In the genomic region with DNA sequence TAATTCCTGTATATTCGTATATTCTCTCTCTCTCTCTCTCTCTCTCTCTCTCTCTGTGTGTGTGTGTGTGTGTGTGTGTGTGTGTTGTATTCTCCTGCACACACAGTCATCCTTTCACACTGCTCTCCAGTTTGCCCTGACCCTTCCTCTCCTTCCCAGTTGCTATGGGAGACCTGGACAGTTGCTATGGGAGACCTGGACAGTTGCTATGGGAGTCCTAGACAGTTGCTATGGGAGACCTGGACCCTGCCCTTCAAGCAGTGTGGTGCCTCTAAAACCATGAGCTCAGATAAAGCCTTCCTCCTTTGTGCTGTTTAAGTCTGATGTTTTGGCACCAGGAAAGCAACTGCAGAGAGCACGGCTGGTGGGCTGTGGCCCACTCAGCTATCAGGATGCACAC, we compare ENCODE assay signal across 22 mouse cellular contexts. TPM values are rescaled to one million over a fixed set of nuclear protein-coding genes. Genes with fewer than 3 reads are reported as not detected.
A peak's percentile ranks its signal among the peaks of the same experiment; 100 is the strongest.
DNase-seq lines count a peak whose midpoint lies in the region; ATAC-seq lines count a peak whose summit lies in the region.
"Had no signal": no experiment of that assay in that cellular context is flagged by ENCODE, and none has a peak within 500 bp of the region (broad histone marks: within the 10 kb centered on the region; RNA-seq: fewer than 3 reads in every experiment).

No protein-coding gene starts in this region.

- H3K27me3 ChIP-seq in hindbrain, embryonic 11.5 days (ENCODE audit: control insufficient read depth, insufficient read depth, low read length) = no peaks in the 10 kb centered on the region
- H3K27me3 ChIP-seq in hindbrain, embryonic 13.5 days = no peaks in the 10 kb centered on the region
- H3K27me3 ChIP-seq in forebrain, embryonic 13.5 days = no peaks in the 10 kb centered on the region
- peaks cover 3% of the 10 kb centered on the region; the same call in 1 of the 2 replicates for H3K27me3 ChIP-seq in midbrain, embryonic 12.5 days
- H3K27me3 ChIP-seq: limb, embryonic 13.5 days; Patski had no signal

- ATAC-seq in hindbrain, embryonic 11.5 days (ENCODE audit: low FRiP score) = peak; percentile 73
- no peak for ATAC-seq in hindbrain, embryonic 13.5 days (ENCODE audit: low FRiP score)
- peak; percentile 68 for ATAC-seq in forebrain, embryonic 13.5 days
- ATAC-seq in midbrain, embryonic 12.5 days (ENCODE audit: low FRiP score, low read depth) = peak; percentile 75
- ATAC-seq: intestine, embryonic 16.5 days; Patski had no signal

- intact Hi-C loops in left cerebral cortex, postnatal 36 days (cut with DNase I) = no loop called here

- DNase-seq in hindbrain, embryonic 11.5 days (ENCODE audit: low spot score) = peak; percentile 51
- peak; percentile 59 for DNase-seq in ZHBTc4 (ENCODE audit: low read depth, low spot score)
- DNase-seq in left cerebral cortex, postnatal 36 days (ENCODE audit: low spot score in 2 of 2) = no peak
- DNase-seq in right cerebral cortex, adult 2 months (ENCODE audit: low spot score in 2 of 2) = no peak
- no peak for DNase-seq in layer of hippocampus, postnatal 10 days (ENCODE audit: low spot score in 2 of 2)
- DNase-seq: cerebellum, postnatal 10 days; heart, postnatal 36 days; right cerebral cortex, postnatal 25 days; thymus, postnatal 25 days had no signal

- H3K4me3 ChIP-seq in hindbrain, embryonic 11.5 days (ENCODE audit: low read depth, low read length) = no peak overlapping the region
- no peak overlapping the region for H3K4me3 ChIP-seq in hindbrain, embryonic 13.5 days
- no peak overlapping the region for H3K4me3 ChIP-seq in forebrain, embryonic 13.5 days
- no peak overlapping the region for H3K4me3 ChIP-seq in midbrain, embryonic 12.5 days
- H3K4me3 ChIP-seq: erythroblast, embryonic 14.5 days; left cerebral cortex, adult 2 months; limb, embryonic 13.5 days had no signal

- no peak overlapping the region for H3K4me2 ChIP-seq in hindbrain, embryonic 11.5 days (replicated peaks; ENCODE audit: low read depth, low read length)
- no peak overlapping the region for H3K4me2 ChIP-seq in hindbrain, embryonic 13.5 days
- no peak overlapping the region for H3K4me2 ChIP-seq in forebrain, embryonic 13.5 days
- H3K4me2 ChIP-seq in midbrain, embryonic 12.5 days (replicated peaks) = no peak overlapping the region
- H3K4me2 ChIP-seq: heart, embryonic 11.5 days; limb, embryonic 13.5 days had no signal

- no peaks in the 10 kb centered on the region for H3K9me3 ChIP-seq in hindbrain, embryonic 11.5 days (ENCODE audit: control insufficient read depth, low read length)
- no peaks in the 10 kb centered on the region for H3K9me3 ChIP-seq in hindbrain, embryonic 13.5 days
- peaks cover 5% of the 10 kb centered on the region for H3K9me3 ChIP-seq in forebrain, embryonic 13.5 days (replicated peaks)
- peaks cover 3% of the 10 kb centered on the region; the same call in 1 of the 2 replicates for H3K9me3 ChIP-seq in midbrain, embryonic 12.5 days
- H3K9me3 ChIP-seq: limb, embryonic 13.5 days had no signal

- H3K4me1 ChIP-seq in hindbrain, embryonic 11.5 days (replicated peaks; ENCODE audit: control insufficient read depth, insufficient read depth, low read length) = no peaks in the 10 kb centered on the region
- H3K4me1 ChIP-seq in hindbrain, embryonic 13.5 days (replicated peaks) = no peaks in the 10 kb centered on the region
- peaks cover 6% of the 10 kb centered on the region; the same call in 1 of the 2 replicates for H3K4me1 ChIP-seq in forebrain, embryonic 13.5 days
- H3K4me1 ChIP-seq in midbrain, embryonic 12.5 days = peaks cover 6% of the 10 kb centered on the region; the same call in 1 of the 2 replicates
- H3K4me1 ChIP-seq: limb, embryonic 13.5 days had no signal

- H3K36me3 ChIP-seq in hindbrain, embryonic 11.5 days (ENCODE audit: control insufficient read depth, insufficient read depth, low read length) = no peaks in the 10 kb centered on the region
- no peaks in the 10 kb centered on the region for H3K36me3 ChIP-seq in hindbrain, embryonic 13.5 days
- H3K36me3 ChIP-seq in forebrain, embryonic 13.5 days (ENCODE audit: poor library complexity, severe bottlenecking) = peaks cover 5% of the 10 kb centered on the region; the same call in 1 of the 2 replicates
- H3K36me3 ChIP-seq in midbrain, embryonic 12.5 days = no peaks in the 10 kb centered on the region

- H3K9ac ChIP-seq in hindbrain, embryonic 11.5 days (ENCODE audit: low read depth, low read length) = no peak overlapping the region
- no peak overlapping the region for H3K9ac ChIP-seq in hindbrain, embryonic 13.5 days
- no peak overlapping the region for H3K9ac ChIP-seq in forebrain, embryonic 13.5 days
- H3K9ac ChIP-seq in midbrain, embryonic 12.5 days (replicated peaks) = no peak overlapping the region
- H3K9ac ChIP-seq: limb, embryonic 13.5 days; liver, embryonic 14.5 days had no signal

- H3K27ac ChIP-seq in hindbrain, embryonic 11.5 days (ENCODE audit: low read depth, low read length) = no peak overlapping the region
- no peak overlapping the region for H3K27ac ChIP-seq in hindbrain, embryonic 13.5 days
- H3K27ac ChIP-seq in forebrain, embryonic 13.5 days = no peak overlapping the region
- H3K27ac ChIP-seq in midbrain, embryonic 12.5 days (replicated peaks) = no peak overlapping the region
- H3K27ac ChIP-seq: left cerebral cortex, adult 2 months; limb, embryonic 13.5 days; liver, embryonic 14.5 days; stomach, postnatal 0 days had no signal

- 45% methylated on average over 2 of the region's 2 CpGs for WGBS in hindbrain, embryonic 11.5 days
- WGBS in hindbrain, embryonic 13.5 days = 34% methylated on average over 2 of the region's 2 CpGs
- 33% methylated on average over 2 of the region's 2 CpGs for WGBS in forebrain, embryonic 13.5 days
- 42% methylated on average over 2 of the region's 2 CpGs for WGBS in midbrain, embryonic 12.5 days

RNA-seq across cellular contexts. Expression of gene Slc9b2, which starts 6.2 kb away (rescaled TPM):
- polyA plus RNA-seq in hindbrain, embryonic 11.5 days (2014; fragmentation: Nextera tagmentation; extraction: Ambion mirVana) = 1.1 and 1.9 TPM in 2 replicates
- polyA plus RNA-seq in hindbrain, embryonic 13.5 days (2015; fragmentation: Nextera tagmentation; extraction: Ambion mirVana) = 1.1 and 1.4 TPM in 2 replicates
- 0.83 and 1.2 TPM in 2 replicates for polyA plus RNA-seq in forebrain, embryonic 13.5 days (2015; fragmentation: Nextera tagmentation; extraction: Ambion mirVana)
- polyA plus RNA-seq in midbrain, embryonic 12.5 days (2016; fragmentation: Nextera tagmentation; extraction: Ambion mirVana) = 0.98 and 1.3 TPM in 2 replicates
- total RNA-seq in left cerebral cortex, postnatal 36 days (2021) = 1 to 10 TPM; 3.0 to 3.9 TPM
- total RNA-seq in layer of hippocampus, postnatal 10 days (2021) = 1 to 10 TPM; 4.5 to 5.2 TPM
- total RNA-seq: megakaryocyte, adult 5-6 weeks had no signal
- polyA plus RNA-seq: erythroblast, embryonic 14.5 days; Patski had no signal

RNA-seq across cellular contexts. Expression of gene Bdh2, which starts 32.7 kb away (rescaled TPM):
- polyA plus RNA-seq in hindbrain, embryonic 11.5 days (2014; fragmentation: Nextera tagmentation; extraction: Ambion mirVana) = 5.1 and 5.2 TPM in 2 replicates
- 5.8 TPM in 2 replicates for polyA plus RNA-seq in hindbrain, embryonic 13.5 days (2015; fragmentation: Nextera tagmentation; extraction: Ambion mirVana)
- polyA plus RNA-seq in forebrain, embryonic 13.5 days (2015; fragmentation: Nextera tagmentation; extraction: Ambion mirVana) = 2.9 TPM in 2 replicates
- 5.4 and 6.3 TPM in 2 replicates for polyA plus RNA-seq in midbrain, embryonic 12.5 days (2016; fragmentation: Nextera tagmentation; extraction: Ambion mirVana)
- 1 to 10 TPM; 2.2 to 4.3 TPM for total RNA-seq in left cerebral cortex, postnatal 36 days (2021)
- 1 to 10 TPM; 2.6 to 3.2 TPM for total RNA-seq in layer of hippocampus, postnatal 10 days (2021)
- total RNA-seq: megakaryocyte, adult 5-6 weeks had no signal
- polyA plus RNA-seq: erythroblast, embryonic 14.5 days had no signal

RNA-seq across cellular contexts. Expression of gene Slc9b1, which starts 34.1 kb away (rescaled TPM):
- not detected in 2 replicates for polyA plus RNA-seq in hindbrain, embryonic 11.5 days (2014; fragmentation: Nextera tagmentation; extraction: Ambion mirVana)
- 0.12 TPM in 1 of 2 replicates, not detected in the other for polyA plus RNA-seq in hindbrain, embryonic 13.5 days (2015; fragmentation: Nextera tagmentation; extraction: Ambion mirVana)
- polyA plus RNA-seq in forebrain, embryonic 13.5 days (2015; fragmentation: Nextera tagmentation; extraction: Ambion mirVana) = not detected in 2 replicates
- polyA plus RNA-seq in midbrain, embryonic 12.5 days (2016; fragmentation: Nextera tagmentation; extraction: Ambion mirVana) = 0.22 TPM in 1 of 2 replicates, not detected in the other
- under 1 TPM in 1 of 2 experiments, not detected in 1; 0.64 TPM for total RNA-seq in left cerebral cortex, postnatal 36 days (2021)
- total RNA-seq in layer of hippocampus, postnatal 10 days (2021) = 1 to 10 TPM in 1 of 2 experiments, under 1 TPM in 1; 0.57 to 1.2 TPM
- total RNA-seq: megakaryocyte, adult 5-6 weeks had no signal
- polyA plus RNA-seq: C2C12; erythroblast, embryonic 14.5 days; Patski had no signal

Comparison
In these comparisons a context has a peak if more than half of its experiments do, and no peak if none do; other contexts are left out.
1. DNase-seq: peak in hindbrain, embryonic 11.5 days (single experiment) and ZHBTc4 (single experiment); none in left cerebral cortex, postnatal 36 days (0 of 2), right cerebral cortex, adult 2 months (0 of 2) and layer of hippocampus, postnatal 10 days (0 of 2).